Mouse (Mus musculus): Measurements from ENCODE around the gene Dynlt1f. TPM values are rescaled to one million over a fixed set of nuclear protein-coding genes. Genes with fewer than 3 reads are reported as not detected.
"Not testable (repeated sequence)": the region's sequence is repeated elsewhere in the genome, so short reads cannot be mapped to it uniquely, and the experiment has no call there.

Gene Dynlt1f
- polyA plus RNA-seq, 1 experiment from 2014 or later: 348 TPM

GRCm38 (mm10) chr17:6685288-6685818 lies 29.7 kb upstream of the Dynlt1f start:
- ATAC-seq (ENCODE audit: low FRiP score, low read depth): peak; percentile 39; the same call in 1 of the 2 replicates
- not testable (repeated sequence) for H3K4me2 ChIP-seq (replicated peaks); H3K4me3 ChIP-seq; H3K27me3 ChIP-seq (replicated peaks); H3K36me3 ChIP-seq; H3K9me3 ChIP-seq; H3K9ac ChIP-seq; H3K27ac ChIP-seq; H3K4me1 ChIP-seq
- WGBS: 53% methylated on average over 5 of the region's 8 CpGs

GRCm38 (mm10) chr17:6684464-6685287 lies 29.0 kb upstream of the Dynlt1f start:
- H3K27ac ChIP-seq; H3K27me3 ChIP-seq (replicated peaks); H3K36me3 ChIP-seq; H3K4me1 ChIP-seq; H3K4me3 ChIP-seq; H3K9ac ChIP-seq; H3K4me2 ChIP-seq (replicated peaks); H3K9me3 ChIP-seq: not testable (repeated sequence)
- 20% methylated on average over 1 of the region's 4 CpGs for WGBS
- ATAC-seq (ENCODE audit: low FRiP score, low read depth): peak; percentile 94

GRCm38 (mm10) chr17:6683702-6684101 lies 28.0 kb upstream of the Dynlt1f start:
- H3K36me3 ChIP-seq; H3K27me3 ChIP-seq (replicated peaks); H3K9ac ChIP-seq; H3K4me2 ChIP-seq (replicated peaks); H3K4me3 ChIP-seq; H3K27ac ChIP-seq; ATAC-seq (ENCODE audit: low FRiP score, low read depth); H3K9me3 ChIP-seq; H3K4me1 ChIP-seq: not testable (repeated sequence)
- 90% methylated on average over 1 of the region's 5 CpGs for WGBS

- ATAC-seq (ENCODE audit: low FRiP score, low read depth); H3K4me2 ChIP-seq (replicated peaks); H3K9me3 ChIP-seq; H3K27me3 ChIP-seq (replicated peaks); H3K4me1 ChIP-seq; H3K9ac ChIP-seq; H3K36me3 ChIP-seq; H3K27ac ChIP-seq; H3K4me3 ChIP-seq: not testable (repeated sequence)
- 88% methylated on average over 4 of the region's 4 CpGs for WGBS
These were observed 26.0 kb upstream of the Dynlt1f start for GRCm38 (mm10) chr17:6681721-6682120.

GRCm38 (mm10) chr17:6678063-6678462 lies 22.4 kb upstream of the Dynlt1f start:
- not testable (repeated sequence) for H3K36me3 ChIP-seq
- WGBS: 75% methylated on average over 1 of the region's 2 CpGs

GRCm38 (mm10) chr17:6674297-6674696 lies 18.6 kb upstream of the Dynlt1f start:
- H3K9me3 ChIP-seq; H3K36me3 ChIP-seq; H3K4me3 ChIP-seq; H3K27me3 ChIP-seq (replicated peaks); H3K27ac ChIP-seq; H3K9ac ChIP-seq; H3K4me2 ChIP-seq (replicated peaks); H3K4me1 ChIP-seq; ATAC-seq (ENCODE audit: low FRiP score, low read depth): not testable (repeated sequence)
- 62% methylated on average over 5 of the region's 5 CpGs for WGBS

More at GRCm38 (mm10) chr17:6678063-6678462, 22.4 kb upstream of the Dynlt1f start:
- not testable (repeated sequence) for ATAC-seq (ENCODE audit: low FRiP score, low read depth); H3K9me3 ChIP-seq; H3K4me2 ChIP-seq (replicated peaks); H3K4me1 ChIP-seq; H3K27ac ChIP-seq; H3K4me3 ChIP-seq; H3K9ac ChIP-seq; H3K27me3 ChIP-seq (replicated peaks)

- H3K9ac ChIP-seq; H3K36me3 ChIP-seq; H3K4me3 ChIP-seq; H3K27me3 ChIP-seq (replicated peaks); ATAC-seq (ENCODE audit: low FRiP score, low read depth); H3K4me2 ChIP-seq (replicated peaks); H3K27ac ChIP-seq; H3K4me1 ChIP-seq; H3K9me3 ChIP-seq: not testable (repeated sequence)
- WGBS: no CpG with 5 or more reads among the region's 6 CpGs
These were observed 12.8 kb upstream of the Dynlt1f start for GRCm38 (mm10) chr17:6668522-6668921.

- H3K4me1 ChIP-seq: not testable (repeated sequence)
- WGBS: 88% methylated on average over 4 of the region's 5 CpGs
These were observed 9.7 kb upstream of the Dynlt1f start for GRCm38 (mm10) chr17:6665389-6665788.

GRCm38 (mm10) chr17:6662840-6663239 lies 7.1 kb upstream of the Dynlt1f start:
- not testable (repeated sequence) for H3K4me2 ChIP-seq (replicated peaks); H3K27ac ChIP-seq; H3K36me3 ChIP-seq; H3K9ac ChIP-seq; H3K27me3 ChIP-seq (replicated peaks); H3K4me3 ChIP-seq; ATAC-seq (ENCODE audit: low FRiP score, low read depth); H3K4me1 ChIP-seq; H3K9me3 ChIP-seq
- WGBS: 59% methylated on average over 3 of the region's 3 CpGs

More at GRCm38 (mm10) chr17:6665389-6665788, 9.7 kb upstream of the Dynlt1f start:
- H3K9ac ChIP-seq; ATAC-seq (ENCODE audit: low FRiP score, low read depth); H3K9me3 ChIP-seq; H3K27me3 ChIP-seq (replicated peaks); H3K4me2 ChIP-seq (replicated peaks); H3K27ac ChIP-seq; H3K36me3 ChIP-seq; H3K4me3 ChIP-seq: not testable (repeated sequence)

- H3K27ac ChIP-seq; H3K9me3 ChIP-seq; H3K4me2 ChIP-seq (replicated peaks); H3K4me3 ChIP-seq; ATAC-seq (ENCODE audit: low FRiP score, low read depth); H3K27me3 ChIP-seq (replicated peaks); H3K36me3 ChIP-seq; H3K9ac ChIP-seq; H3K4me1 ChIP-seq: not testable (repeated sequence)
- WGBS: 49% methylated on average over 10 of the region's 11 CpGs
These were observed 5.6 kb upstream of the Dynlt1f start for GRCm38 (mm10) chr17:6661093-6661816.

- ATAC-seq (ENCODE audit: low FRiP score, low read depth); H3K4me2 ChIP-seq (replicated peaks); H3K9me3 ChIP-seq; H3K36me3 ChIP-seq; H3K4me1 ChIP-seq; H3K9ac ChIP-seq; H3K27ac ChIP-seq; H3K4me3 ChIP-seq; H3K27me3 ChIP-seq (replicated peaks): not testable (repeated sequence)
- 69% methylated on average over 6 of the region's 6 CpGs for WGBS
These were observed 4.9 kb upstream of the Dynlt1f start for GRCm38 (mm10) chr17:6660589-6660988.

- not testable (repeated sequence) for ATAC-seq (ENCODE audit: low FRiP score, low read depth)
These were observed 3.1 kb upstream of the Dynlt1f start, which contains the start of gene Sytl3 for GRCm38 (mm10) chr17:6658801-6659200. Gene Sytl3 (plus strand): TSS chr17:6659093.

More at GRCm38 (mm10) chr17:6658801-6659200, 3.1 kb upstream of the Dynlt1f start, which contains the start of gene Sytl3:
- 85% methylated on average over 6 of the region's 7 CpGs for WGBS
- not testable (repeated sequence) for H3K9me3 ChIP-seq; H3K4me3 ChIP-seq; H3K4me2 ChIP-seq (replicated peaks); H3K9ac ChIP-seq; H3K27ac ChIP-seq; H3K27me3 ChIP-seq (replicated peaks); H3K36me3 ChIP-seq; H3K4me1 ChIP-seq

Data from neural tube, embryonic 12.5 days (tissue).